Mouse (Mus musculus) megakaryocyte progenitor cell, adult 5-6 weeks (primary cell): ENCODE measurements at regions not wholly inside any gene's neighbourhood (a gene's known extent, or its start where the extent isn't known, plus 50 kb on each side); places are given as distances from the start of the nearest gene placed in this dataset.
"Not testable (repeated sequence)": the region's sequence is repeated elsewhere in the genome, so short reads cannot be mapped to it uniquely, and the experiment has no call there.

Experiments
- ATAC-seq: replicated peaks from 2 replicates; pipeline ENCODE4 v1.8.0; 2016; ENCODE audit warnings: mild to moderate bottlenecking, moderate TSS enrichment, inconsistent platforms; ENCODE audit not compliant: poor library complexity

- ATAC-seq, result no peak
Observed at GRCm38 (mm10) chr3:58205526-58205925, 209.0 kb upstream of the Tsc22d2 start.

- no peak for ATAC-seq
Observed at GRCm38 (mm10) chr3:58206776-58207398, 207.6 kb upstream of the Tsc22d2 start.

- no peak for ATAC-seq
Observed at GRCm38 (mm10) chr3:58211016-58211415, 203.5 kb upstream of the Tsc22d2 start.

GRCm38 (mm10) chr3:58224696-58225095, 189.8 kb upstream of the Tsc22d2 start:
- no peak for ATAC-seq

GRCm38 (mm10) chr3:58226447-58227321, 187.8 kb upstream of the Tsc22d2 start:
- ATAC-seq, result no peak

GRCm38 (mm10) chr3:58227322-58227627, 187.2 kb upstream of the Tsc22d2 start:
- no peak for ATAC-seq

- no peak for ATAC-seq
Observed at GRCm38 (mm10) chr3:58228189-58228588, 186.3 kb upstream of the Tsc22d2 start.

- ATAC-seq, result no peak
Observed at GRCm38 (mm10) chr3:58231746-58232145, 182.8 kb upstream of the Tsc22d2 start.

- ATAC-seq, result no peak
Observed at GRCm38 (mm10) chr3:58233296-58233695, 181.2 kb upstream of the Tsc22d2 start.

GRCm38 (mm10) chr3:58234846-58235630, 179.5 kb upstream of the Tsc22d2 start:
- ATAC-seq, result no peak

GRCm38 (mm10) chr3:58238111-58238510, 176.4 kb upstream of the Tsc22d2 start:
- no peak for ATAC-seq

GRCm38 (mm10) chr3:58240775-58241174, 173.7 kb upstream of the Tsc22d2 start:
- ATAC-seq, result no peak

- no peak for ATAC-seq
Observed at GRCm38 (mm10) chr3:58245361-58245760, 169.2 kb upstream of the Tsc22d2 start.

- no peak for ATAC-seq
Observed at GRCm38 (mm10) chr3:58247989-58248388, 166.5 kb upstream of the Tsc22d2 start.

GRCm38 (mm10) chr3:58253942-58254341, 160.6 kb upstream of the Tsc22d2 start:
- no peak for ATAC-seq

GRCm38 (mm10) chr3:58267606-58268325, 146.7 kb upstream of the Tsc22d2 start:
- no peak for ATAC-seq

- not testable (repeated sequence) for ATAC-seq
Observed at GRCm38 (mm10) chr3:58271441-58271840, 143.1 kb upstream of the Tsc22d2 start.

GRCm38 (mm10) chr3:58281291-58281690, 133.2 kb upstream of the Tsc22d2 start:
- no peak for ATAC-seq

- ATAC-seq, result not testable (repeated sequence)
Observed at GRCm38 (mm10) chr3:58284371-58284770, 130.1 kb upstream of the Tsc22d2 start.

GRCm38 (mm10) chr3:58295810-58296209, 118.7 kb upstream of the Tsc22d2 start:
- ATAC-seq, result no peak

- ATAC-seq, result no peak
Observed at GRCm38 (mm10) chr3:58300213-58300612, 114.3 kb upstream of the Tsc22d2 start.
